ENCODE assay signal across 11 mouse cellular contexts in the genomic region with DNA sequence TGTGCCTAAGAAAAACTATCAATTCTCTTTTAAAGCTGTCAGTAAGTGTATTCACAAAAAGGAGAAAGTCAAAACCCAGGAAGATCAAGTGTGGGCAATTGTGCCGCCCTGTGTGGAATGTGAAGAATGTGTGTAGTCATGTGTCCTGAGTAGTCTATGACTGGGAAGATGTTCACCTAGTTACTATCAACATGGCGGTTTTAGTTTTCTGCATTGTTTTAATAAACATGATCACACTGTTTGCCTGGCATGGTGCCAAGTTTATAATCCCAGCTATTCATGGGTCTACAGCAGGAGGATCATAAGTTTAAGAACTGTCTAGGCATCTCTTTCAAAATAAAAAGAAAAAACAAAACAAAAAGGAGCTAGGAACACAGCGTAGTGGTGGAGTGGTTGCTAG.
DNase-seq lines count a peak whose midpoint lies in the region; ATAC-seq and TF ChIP-seq lines count a peak whose summit lies in the region.
"Had no signal": no experiment of that assay in that cellular context is flagged by ENCODE, and none has a peak within 500 bp of the region (broad histone marks: within the 10 kb centered on the region; RNA-seq: fewer than 3 reads in every experiment).

No protein-coding gene starts in this region.

- H3K36me3 ChIP-seq in forebrain, postnatal 0 days (ENCODE audit: insufficient read depth), result no peaks in the 10 kb centered on the region
- no peaks in the 10 kb centered on the region for H3K36me3 ChIP-seq in forebrain, embryonic 16.5 days (ENCODE audit: control insufficient read depth, insufficient read depth)
- 0 out of 2 replicates have a peak, but pooled peaks cover 4% of the 10 kb centered on the region for H3K36me3 ChIP-seq in kidney, embryonic 15.5 days
- H3K36me3 ChIP-seq in intestine, embryonic 16.5 days (ENCODE audit: control insufficient read depth, insufficient read depth, low read length), result no peaks in the 10 kb centered on the region
- H3K36me3 ChIP-seq: lung, embryonic 15.5 days had no signal

- no peaks in the 10 kb centered on the region for H3K4me1 ChIP-seq in forebrain, postnatal 0 days (ENCODE audit: insufficient read depth)
- no peaks in the 10 kb centered on the region for H3K4me1 ChIP-seq in forebrain, embryonic 16.5 days (replicated peaks; ENCODE audit: control insufficient read depth, insufficient read depth, low read length)
- peaks cover 10% of the 10 kb centered on the region; the same call in 1 of the 2 replicates for H3K4me1 ChIP-seq in kidney, embryonic 15.5 days
- no peaks in the 10 kb centered on the region for H3K4me1 ChIP-seq in intestine, embryonic 16.5 days (ENCODE audit: control insufficient read depth, insufficient read depth, low read length)

- 57% methylated on average over 3 of the region's 3 CpGs for WGBS in forebrain, postnatal 0 days
- 53% methylated on average over 3 of the region's 3 CpGs for WGBS in forebrain, embryonic 16.5 days
- 71% methylated on average over 3 of the region's 3 CpGs for WGBS in kidney, embryonic 15.5 days
- WGBS in intestine, embryonic 16.5 days, result 60% methylated on average over 3 of the region's 3 CpGs

- no peak overlapping the region for H3K9ac ChIP-seq in forebrain, postnatal 0 days
- no peak overlapping the region for H3K9ac ChIP-seq in forebrain, embryonic 16.5 days (replicated peaks; ENCODE audit: low read depth, low read length)
- H3K9ac ChIP-seq in kidney, embryonic 15.5 days, result no peak overlapping the region
- no peak overlapping the region for H3K9ac ChIP-seq in intestine, embryonic 16.5 days (ENCODE audit: low read depth, low read length)
- H3K9ac ChIP-seq: hindbrain, embryonic 14.5 days; lung, embryonic 15.5 days had no signal

- no peak for ATAC-seq in forebrain, postnatal 0 days
- ATAC-seq in forebrain, embryonic 16.5 days, result no peak
- no peak for ATAC-seq in kidney, embryonic 15.5 days (replicated peaks; ENCODE audit: low FRiP score)
- no peak for ATAC-seq in intestine, embryonic 16.5 days

- no peaks in the 10 kb centered on the region for H3K9me3 ChIP-seq in forebrain, postnatal 0 days (ENCODE audit: low read length)
- H3K9me3 ChIP-seq in forebrain, embryonic 16.5 days (ENCODE audit: control insufficient read depth, low read length), result no peaks in the 10 kb centered on the region
- no peaks in the 10 kb centered on the region for H3K9me3 ChIP-seq in kidney, embryonic 15.5 days (replicated peaks)
- H3K9me3 ChIP-seq in intestine, embryonic 16.5 days (ENCODE audit: control insufficient read depth, low read length), result no peaks in the 10 kb centered on the region
- H3K9me3 ChIP-seq: lung, embryonic 15.5 days had no signal

- H3K4me2 ChIP-seq in forebrain, postnatal 0 days (ENCODE audit: low read depth), result no peak overlapping the region
- no peak overlapping the region for H3K4me2 ChIP-seq in forebrain, embryonic 16.5 days (ENCODE audit: low read length)
- H3K4me2 ChIP-seq in kidney, embryonic 15.5 days, result no peak overlapping the region
- no peak overlapping the region for H3K4me2 ChIP-seq in intestine, embryonic 16.5 days (ENCODE audit: low read depth, low read length)
- H3K4me2 ChIP-seq: hindbrain, embryonic 14.5 days; lung, embryonic 15.5 days had no signal

- no peak overlapping the region for H3K27ac ChIP-seq in forebrain, postnatal 0 days (ENCODE audit: low read depth, low read length)
- H3K27ac ChIP-seq in forebrain, embryonic 16.5 days (ENCODE audit: low read length), result no peak overlapping the region
- H3K27ac ChIP-seq in kidney, embryonic 15.5 days, result no peak overlapping the region
- H3K27ac ChIP-seq in intestine, embryonic 16.5 days (ENCODE audit: low read length), result no peak overlapping the region
- H3K27ac ChIP-seq: hindbrain, embryonic 14.5 days; lung, embryonic 15.5 days had no signal

- TF ChIP-seq CTCF in forebrain, postnatal 0 days (IDR thresholded peaks at IDR 0.05; ENCODE audit: low read depth), result no peak

- no peaks in the 10 kb centered on the region for H3K27me3 ChIP-seq in forebrain, postnatal 0 days (ENCODE audit: insufficient read depth, low read length)
- no peaks in the 10 kb centered on the region for H3K27me3 ChIP-seq in forebrain, embryonic 16.5 days (replicated peaks; ENCODE audit: control insufficient read depth, insufficient read depth, low read length)
- H3K27me3 ChIP-seq in kidney, embryonic 15.5 days, result no peaks in the 10 kb centered on the region
- H3K27me3 ChIP-seq in intestine, embryonic 16.5 days (replicated peaks; ENCODE audit: control insufficient read depth, insufficient read depth, low read length), result no peaks in the 10 kb centered on the region
- H3K27me3 ChIP-seq: lung, embryonic 15.5 days had no signal

- H3K4me3 ChIP-seq in forebrain, postnatal 0 days (ENCODE audit: low read depth, low read length), result no peak overlapping the region
- no peak overlapping the region for H3K4me3 ChIP-seq in forebrain, embryonic 16.5 days (replicated peaks; ENCODE audit: low read length)
- no peak overlapping the region for H3K4me3 ChIP-seq in kidney, embryonic 15.5 days (replicated peaks)
- H3K4me3 ChIP-seq in intestine, embryonic 16.5 days (ENCODE audit: low read length), result no peak overlapping the region
- H3K4me3 ChIP-seq: lung, embryonic 15.5 days had no signal

- intact Hi-C loops in left cerebral cortex, postnatal 14 days (cut with DNase I), result no loop called here

- DNase-seq in forebrain, postnatal 0 days, result peak; percentile 11
- DNase-seq in kidney, postnatal 14 days, result peak; percentile 28
- DNase-seq in testis, postnatal 10 days (ENCODE audit: low spot score), result peak; percentile 38
- no peak for DNase-seq in testis, postnatal 14 days (ENCODE audit: low spot score)
- no peak for DNase-seq in left cerebral cortex, postnatal 14 days (ENCODE audit: low spot score in 2 of 2)
- DNase-seq: thymus, postnatal 14 days had no signal

Comparison
In these comparisons a context has a peak if more than half of its experiments do, and no peak if none do; other contexts are left out.
1. DNase-seq: peak in forebrain, postnatal 0 days (single experiment), kidney, postnatal 14 days (single experiment) and testis, postnatal 10 days (single experiment); none in testis, postnatal 14 days (single experiment) and left cerebral cortex, postnatal 14 days (0 of 2).